8 mouse cellular contexts compared by ENCODE assay signal in genomic region chr14:21659652-21660051, GRCm38 (mm10). TPM values are rescaled to one million over a fixed set of nuclear protein-coding genes. Genes with fewer than 3 reads are reported as not detected.
A peak's percentile ranks its signal among the peaks of the same experiment; 100 is the strongest.
DNase-seq lines count a peak whose midpoint lies in the region; ATAC-seq lines count a peak whose summit lies in the region.

No protein-coding gene starts in this region.

- 29% methylated on average over 5 of the region's 5 CpGs for WGBS in heart, embryonic 15.5 days

- H3K27ac ChIP-seq in heart, embryonic 15.5 days, result peak overlapping the region; percentile 57

- DNase-seq in adrenal gland, adult (ENCODE audit: inconsistent age in 2 of 2, low spot score in 1 of 2), result peak; percentile 38 to 80
- no peak for DNase-seq in adrenal gland, postnatal 4 days (ENCODE audit: low spot score in 2 of 2)
- DNase-seq in adipocyte (ENCODE audit: low spot score), result peak; percentile 43
- DNase-seq in embryo, embryonic 11.5 days (ENCODE audit: low read depth, low spot score), result peak; percentile 44
- peak; percentile 77 for DNase-seq in kidney, postnatal 10 days
- peak; percentile 68 for DNase-seq in lung, postnatal 25 days (ENCODE audit: low spot score)
- peak; percentile 62 to 77 for DNase-seq in right cerebral cortex, postnatal 10 days (ENCODE audit: low spot score in 2 of 2)

- no peak overlapping the region for H3K9ac ChIP-seq in heart, embryonic 15.5 days

- H3K36me3 ChIP-seq in heart, embryonic 15.5 days, result peaks cover 39% of the 10 kb centered on the region

- peak overlapping the region; percentile 27 for H3K4me3 ChIP-seq in heart, embryonic 15.5 days

- peak; percentile 83 for ATAC-seq in heart, embryonic 15.5 days (replicated peaks; ENCODE audit: insufficient number of reproducible peaks, insufficient read depth, low FRiP score, low read depth)

- no peaks in the 10 kb centered on the region for H3K27me3 ChIP-seq in heart, embryonic 15.5 days

- peaks cover 21% of the 10 kb centered on the region for H3K4me1 ChIP-seq in heart, embryonic 15.5 days (replicated peaks)

- H3K4me2 ChIP-seq in heart, embryonic 15.5 days, result peak overlapping the region; percentile 58

- no peaks in the 10 kb centered on the region for H3K9me3 ChIP-seq in heart, embryonic 15.5 days (replicated peaks)

RNA-seq across cellular contexts. Expression of gene Dupd1, which starts 54.7 kb away (rescaled TPM):
- 1 to 10 TPM; 1.1 to 1.4 TPM for total RNA-seq in adrenal gland, postnatal 4 days (2021)
- polyA plus RNA-seq in heart, embryonic 15.5 days (2015; fragmentation: Nextera tagmentation; extraction: Ambion mirVana), result 0.14 and 0.32 TPM in 2 replicates

Comparison
In these comparisons a context has a peak if more than half of its experiments do, and no peak if none do; other contexts are left out.
1. DNase-seq: peak in adrenal gland, adult (2 of 2), adipocyte (single experiment), embryo, embryonic 11.5 days (single experiment), kidney, postnatal 10 days (single experiment), lung, postnatal 25 days (single experiment) and right cerebral cortex, postnatal 10 days (2 of 2); none in adrenal gland, postnatal 4 days (0 of 2).